Mouse (Mus musculus): ENCODE results near the gene Cd7.

Gene Cd7

GRCm38 (mm10) chr11:120990951-120991526, 48.2 kb downstream of the Cd7 start, which contains the start of gene Csnk1d:
Csnk1d (minus strand) TSS chr11:120991330.
- peak; percentile 94 for DNase-seq (ENCODE audit: low read depth, low spot score)

- DNase-seq (ENCODE audit: low read depth, low spot score), result peak; percentile 68
Measured at GRCm38 (mm10) chr11:120990126-120990781, 49.0 kb downstream of the Cd7 start.

GRCm38 (mm10) chr11:120989523-120989922, 49.7 kb downstream of the Cd7 start:
- peak; percentile 17 for DNase-seq (ENCODE audit: low read depth, low spot score)

GRCm38 (mm10) chr11:120988410-120988809, 50.8 kb downstream of the Cd7 start:
- no peak for DNase-seq (ENCODE audit: low read depth, low spot score)

- DNase-seq (ENCODE audit: low read depth, low spot score), result no peak
Measured at GRCm38 (mm10) chr11:120987608-120988007, 51.6 kb downstream of the Cd7 start.

Measured in CD4-positive helper T cell, adult 2 months (primary cell).